In genomic region chr14:74840328-74840727, GRCm38 (mm10) we compare ENCODE assay signal across 17 mouse cellular contexts.
DNase-seq lines count a peak whose midpoint lies in the region; ATAC-seq and TF ChIP-seq lines count a peak whose summit lies in the region.
"Had no signal": no experiment of that assay in that cellular context is flagged by ENCODE, and none has a peak within 500 bp of the region (broad histone marks: within the 10 kb centered on the region; RNA-seq: fewer than 3 reads in every experiment).

No protein-coding gene starts in this region.

- H3K27ac ChIP-seq in intestine, embryonic 15.5 days, result no peak overlapping the region
- H3K27ac ChIP-seq in intestine, postnatal 0 days (ENCODE audit: low read depth, low read length), result no peak overlapping the region
- peak overlapping the region; percentile 64 for H3K27ac ChIP-seq in limb, embryonic 10.5 days
- no peak overlapping the region for H3K27ac ChIP-seq in left cerebral cortex, adult 2 months
- H3K27ac ChIP-seq: liver, embryonic 14.5 days had no signal

- no peaks in the 10 kb centered on the region for H3K9me3 ChIP-seq in intestine, embryonic 15.5 days
- H3K9me3 ChIP-seq in intestine, postnatal 0 days (ENCODE audit: control insufficient read depth), result no peaks in the 10 kb centered on the region
- H3K9me3 ChIP-seq in limb, embryonic 10.5 days (replicated peaks), result no peaks in the 10 kb centered on the region

- H3K36me3 ChIP-seq in intestine, embryonic 15.5 days, result no peaks in the 10 kb centered on the region
- H3K36me3 ChIP-seq in intestine, postnatal 0 days (ENCODE audit: control insufficient read depth, insufficient read depth), result no peaks in the 10 kb centered on the region
- no peaks in the 10 kb centered on the region for H3K36me3 ChIP-seq in limb, embryonic 10.5 days

- intact Hi-C loops in heart, postnatal 36 days (cut with DNase I), result no loop called here
- intact Hi-C loops in left cerebral cortex, adult 2 months (cut with DNase I), result no loop called here

- POLR2A ChIA-PET in Patski (lab: Charles Lee), result no interaction called here

- H3K4me2 ChIP-seq in intestine, embryonic 15.5 days (replicated peaks), result no peak overlapping the region
- H3K4me2 ChIP-seq in intestine, postnatal 0 days (replicated peaks; ENCODE audit: low read depth), result no peak overlapping the region

- peak; percentile 86 for DNase-seq in heart, adult 11 months
- DNase-seq in heart, postnatal 36 days, result no peak
- DNase-seq in Patski (ENCODE audit: low read depth, low spot score), result no peak
- no peak for DNase-seq in limb, embryonic 10.5 days (ENCODE audit: low spot score)
- no peak for DNase-seq in cerebellum, postnatal 25 days
- no peak for DNase-seq in left cerebral cortex, adult 2 months (ENCODE audit: extremely low spot score in 1 of 2, low spot score in 2 of 2)
- DNase-seq: adrenal gland, postnatal 36 days; forebrain, postnatal 0 days; kidney, postnatal 14 days; layer of hippocampus, adult 9-11 months; lung, postnatal 10 days; right cerebral cortex, postnatal 14 days; thymus, postnatal 36 days had no signal

- CTCF ChIA-PET in Patski (lab: Charles Lee), result interaction anchor here (1.5 kb wide), 1 partner anchor 9 kb away, joined by 3 read pairs; no protein-coding TSS in a partner anchor

- in situ Hi-C loops in Patski (cut with MboI; ENCODE audit: low pct_unique_long_range_greater_than_20kb), result no loop called here

- peaks cover 7% of the 10 kb centered on the region; the same call in 1 of the 2 replicates for H3K4me1 ChIP-seq in intestine, embryonic 15.5 days (replicated peaks)
- H3K4me1 ChIP-seq in intestine, postnatal 0 days (replicated peaks; ENCODE audit: control insufficient read depth, insufficient read depth, low read length), result 0 out of 2 replicates have a peak, but pooled peaks cover 7% of the 10 kb centered on the region
- peaks cover 24% of the 10 kb centered on the region for H3K4me1 ChIP-seq in limb, embryonic 10.5 days

- H3K9ac ChIP-seq in intestine, embryonic 15.5 days, result no peak overlapping the region
- H3K9ac ChIP-seq in intestine, postnatal 0 days (ENCODE audit: low read depth, low read length), result no peak overlapping the region
- H3K9ac ChIP-seq: forebrain, postnatal 0 days; liver, embryonic 14.5 days had no signal

- no peak for TF ChIP-seq CTCF in intestine, postnatal 0 days (IDR thresholded peaks at IDR 0.05; ENCODE audit: low read depth)
- TF ChIP-seq CTCF in Patski (IDR thresholded peaks at IDR 0.05), result no peak
- TF ChIP-seq CTCF in left cerebral cortex, adult 2 months (IDR thresholded peaks at IDR 0.05), result no peak

- no peaks in the 10 kb centered on the region for H3K27me3 ChIP-seq in intestine, embryonic 15.5 days (replicated peaks)
- H3K27me3 ChIP-seq in intestine, postnatal 0 days (replicated peaks; ENCODE audit: control insufficient read depth, insufficient read depth, low read length), result no peaks in the 10 kb centered on the region
- H3K27me3 ChIP-seq in Patski, result no peaks in the 10 kb centered on the region
- no peaks in the 10 kb centered on the region for H3K27me3 ChIP-seq in limb, embryonic 10.5 days (ENCODE audit: low read depth, poor library complexity, severe bottlenecking)

- ATAC-seq in intestine, embryonic 15.5 days, result 0 out of 2 replicates have a peak, but pooled peaks have one; percentile 9
- ATAC-seq in intestine, postnatal 0 days, result no peak
- ATAC-seq in Patski, result peak; percentile 80
- ATAC-seq: forebrain, postnatal 0 days had no signal

- WGBS in intestine, embryonic 15.5 days, result 74% methylated on average over 2 of the region's 2 CpGs
- 75% methylated on average over 2 of the region's 2 CpGs for WGBS in intestine, postnatal 0 days
- 78% methylated on average over 2 of the region's 2 CpGs for WGBS in limb, embryonic 10.5 days

- H3K4me3 ChIP-seq in intestine, embryonic 15.5 days (replicated peaks), result no peak overlapping the region
- H3K4me3 ChIP-seq in intestine, postnatal 0 days (ENCODE audit: low read depth, low read length), result no peak overlapping the region
- H3K4me3 ChIP-seq in limb, embryonic 10.5 days, result no peak overlapping the region
- no peak overlapping the region for H3K4me3 ChIP-seq in left cerebral cortex, adult 2 months
- H3K4me3 ChIP-seq: myocyte had no signal
